Mouse (Mus musculus): ENCODE measurements around the gene Rps25. TPM values are rescaled to one million over a fixed set of nuclear protein-coding genes. Genes with fewer than 3 reads are reported as not detected.
"Not testable (repeated sequence)": the region's sequence is repeated elsewhere in the genome, so short reads cannot be mapped to it uniquely, and the experiment has no call there.

Gene Rps25
- polyA plus RNA-seq, 1 experiment from 2014 or later: 2,419 TPM

- H3K4me1 ChIP-seq: peaks cover 21% of the 10 kb centered on the region
- H3K27me3 ChIP-seq (replicated peaks; ENCODE audit: low read depth, poor library complexity, severe bottlenecking): no peaks in the 10 kb centered on the region
- no peak overlapping the region for H3K27ac ChIP-seq (replicated peaks)
- WGBS: 93% methylated on average over 13 of the region's 13 CpGs
- H3K4me3 ChIP-seq: no peak overlapping the region
- peaks cover 93% of the 10 kb centered on the region for H3K36me3 ChIP-seq (replicated peaks)
- DNase-seq (ENCODE audit: low spot score): no peak
- H3K9me3 ChIP-seq: no peaks in the 10 kb centered on the region
Measured at GRCm38 (mm10) chr9:44384596-44384995, 22.3 kb upstream of the Rps25 start.

- no peak overlapping the region for H3K4me3 ChIP-seq
- no peak for DNase-seq (ENCODE audit: low spot score)
- 86% methylated on average over 3 of the region's 3 CpGs for WGBS
- H3K4me1 ChIP-seq: no peaks in the 10 kb centered on the region
- peaks cover 100% of the 10 kb centered on the region for H3K36me3 ChIP-seq (replicated peaks)
- H3K27ac ChIP-seq (replicated peaks): no peak overlapping the region
- no peaks in the 10 kb centered on the region for H3K9me3 ChIP-seq
- H3K27me3 ChIP-seq (replicated peaks; ENCODE audit: low read depth, poor library complexity, severe bottlenecking): no peaks in the 10 kb centered on the region
Measured at GRCm38 (mm10) chr9:44387221-44387620, 19.7 kb upstream of the Rps25 start.

DNA sequence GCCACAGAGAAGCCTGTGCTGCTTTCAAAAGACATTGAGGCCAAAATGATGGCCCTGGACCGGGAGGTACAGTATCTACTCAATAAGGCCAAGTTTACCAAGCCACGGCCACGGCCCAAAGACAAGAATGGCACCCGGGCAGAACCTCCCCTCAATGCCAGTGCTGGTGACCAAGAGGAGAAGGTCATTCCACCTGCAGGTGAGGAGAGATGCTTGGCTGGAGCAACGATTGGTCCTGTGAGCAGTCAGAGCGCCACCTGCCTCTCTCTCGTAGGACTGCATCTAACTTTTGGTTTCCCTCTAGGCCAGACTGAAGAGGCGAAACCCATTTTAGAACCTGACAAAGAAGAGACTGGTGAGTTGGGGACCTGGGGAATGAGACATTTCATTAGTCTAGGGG, 17.7 kb upstream of the Rps25 start:
- Histone ChIP-seq H3K9me3 (no peaks in the 10 kb centered on the region), H3K36me3 (replicated peaks) (peaks cover 89% of the 10 kb centered on the region)
- WGBS: 67% methylated on average over 8 of the region's 8 CpGs

DNA sequence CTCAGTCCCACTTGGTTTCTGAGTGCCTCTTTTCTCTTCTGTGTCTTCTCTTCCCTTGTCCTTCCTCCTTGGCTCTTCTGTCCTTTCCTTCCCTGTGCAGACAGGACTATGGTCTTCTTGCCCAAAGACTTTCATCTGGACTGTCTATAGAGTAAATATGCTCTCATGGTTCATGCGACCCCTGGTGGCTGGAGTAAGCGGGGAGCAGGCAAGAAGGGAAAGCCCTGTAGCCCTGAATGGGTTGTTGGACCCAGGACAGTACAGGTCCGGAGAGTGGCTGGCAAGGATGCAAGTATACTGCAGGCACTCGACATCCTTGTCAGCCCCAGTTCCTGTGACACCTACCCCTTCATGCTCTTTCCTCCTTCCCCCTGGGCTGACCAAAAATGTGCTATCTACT, 15.5 kb upstream of the Rps25 start:
- H3K4me1 ChIP-seq: peaks cover 3% of the 10 kb centered on the region; the same call in 1 of the 2 replicates
- no peak overlapping the region for H3K4me3 ChIP-seq
- H3K27me3 ChIP-seq (replicated peaks; ENCODE audit: low read depth, poor library complexity, severe bottlenecking): no peaks in the 10 kb centered on the region
- H3K27ac ChIP-seq (replicated peaks): no peak overlapping the region
- no peaks in the 10 kb centered on the region for H3K9me3 ChIP-seq
- WGBS: 47% methylated on average over 4 of the region's 4 CpGs
- H3K36me3 ChIP-seq (replicated peaks): peaks cover 67% of the 10 kb centered on the region
- peak; percentile 72 for DNase-seq (ENCODE audit: low spot score)

More for the DNA sequence above, 17.7 kb upstream of the Rps25 start:
- no peak overlapping the region for H3K27ac ChIP-seq (replicated peaks)
- H3K27me3 ChIP-seq (replicated peaks; ENCODE audit: low read depth, poor library complexity, severe bottlenecking): no peaks in the 10 kb centered on the region
- no peaks in the 10 kb centered on the region for H3K4me1 ChIP-seq
- H3K4me3 ChIP-seq: no peak overlapping the region
- peak; percentile 42 for DNase-seq (ENCODE audit: low spot score)

GRCm38 (mm10) chr9:44396684-44397411, 10.1 kb upstream of the Rps25 start, which contains the start of gene Slc37a4:
TSS of gene Slc37a4 (plus strand) at chr9:44396852.
- Histone ChIP-seq H3K4me3 (peak within 1 kb of the TSS; percentile 79), H3K27ac (replicated peaks) (peak within 1 kb of the TSS; percentile 86), H3K9me3 (no peaks in the 10 kb centered on the region), H3K36me3 (replicated peaks) (peaks cover 43% of the 10 kb centered on the region), H3K4me1 (peaks cover 26% of the 10 kb centered on the region), H3K27me3 (replicated peaks; ENCODE audit: low read depth, poor library complexity, severe bottlenecking) (no peaks in the 10 kb centered on the region)
- peak; percentile 93 for DNase-seq (ENCODE audit: low spot score)
- WGBS: under 1% methylated on average over 43 of the region's 43 CpGs

DNA sequence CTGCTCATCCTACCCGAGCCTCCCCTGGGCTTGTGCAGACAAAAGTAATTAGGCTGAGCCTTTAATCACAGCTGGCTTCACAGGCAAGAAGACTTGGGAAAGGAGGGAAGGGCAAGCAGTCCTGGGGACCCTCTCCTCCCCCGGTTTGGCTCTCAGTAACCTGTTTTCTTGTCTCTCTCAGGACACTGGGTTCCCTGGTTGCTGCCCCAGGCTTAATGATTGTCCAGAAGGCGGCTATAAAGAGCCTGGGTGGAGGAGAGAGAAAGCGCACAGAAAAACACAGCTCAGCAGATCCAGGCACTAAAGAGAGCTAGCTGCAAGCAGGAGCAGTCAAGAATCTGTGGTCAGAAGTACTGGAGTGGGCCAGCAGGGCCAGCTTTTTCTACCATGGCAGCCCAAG, 8.9 kb upstream of the Rps25 start:
- peak overlapping the region; percentile 79 for H3K4me3 ChIP-seq
- WGBS: 13% methylated on average over 4 of the region's 4 CpGs
- H3K36me3 ChIP-seq (replicated peaks): peaks cover 43% of the 10 kb centered on the region
- DNase-seq (ENCODE audit: low spot score): peak; percentile 27
- no peaks in the 10 kb centered on the region for H3K27me3 ChIP-seq (replicated peaks; ENCODE audit: low read depth, poor library complexity, severe bottlenecking)
- H3K27ac ChIP-seq (replicated peaks): peak overlapping the region; percentile 44; the same call in 1 of the 2 replicates
- H3K9me3 ChIP-seq: no peaks in the 10 kb centered on the region
- H3K4me1 ChIP-seq: peaks cover 26% of the 10 kb centered on the region

DNA sequence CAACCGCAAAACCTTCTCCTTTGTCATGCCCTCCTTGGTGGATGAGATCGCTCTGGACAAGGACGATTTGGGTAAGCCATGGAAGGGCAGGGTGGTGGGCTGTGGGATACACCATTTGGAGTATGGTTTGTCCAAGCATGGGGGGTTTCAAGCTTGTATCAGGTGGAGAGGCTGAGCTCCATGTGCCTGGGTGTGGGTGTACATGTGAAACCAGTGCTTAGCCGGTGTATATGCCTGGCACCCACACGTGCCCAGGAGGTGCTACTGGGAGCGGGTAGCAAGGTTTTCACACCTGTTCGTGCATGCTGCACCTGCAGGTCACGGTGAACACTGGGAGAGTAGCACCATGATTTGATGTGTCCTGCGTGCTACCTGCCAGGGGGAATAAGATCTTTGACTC, 8.4 kb upstream of the Rps25 start:
- no peak for DNase-seq (ENCODE audit: low spot score)
- H3K9me3 ChIP-seq: no peaks in the 10 kb centered on the region
- 85% methylated on average over 9 of the region's 9 CpGs for WGBS
- H3K27ac ChIP-seq (replicated peaks): 0 out of 2 replicates have a peak overlapping the region, but pooled peaks have one; percentile 44
- no peaks in the 10 kb centered on the region for H3K27me3 ChIP-seq (replicated peaks; ENCODE audit: low read depth, poor library complexity, severe bottlenecking)
- H3K4me1 ChIP-seq: peaks cover 26% of the 10 kb centered on the region
- peak overlapping the region; percentile 79 for H3K4me3 ChIP-seq
- peaks cover 46% of the 10 kb centered on the region for H3K36me3 ChIP-seq (replicated peaks)

DNA sequence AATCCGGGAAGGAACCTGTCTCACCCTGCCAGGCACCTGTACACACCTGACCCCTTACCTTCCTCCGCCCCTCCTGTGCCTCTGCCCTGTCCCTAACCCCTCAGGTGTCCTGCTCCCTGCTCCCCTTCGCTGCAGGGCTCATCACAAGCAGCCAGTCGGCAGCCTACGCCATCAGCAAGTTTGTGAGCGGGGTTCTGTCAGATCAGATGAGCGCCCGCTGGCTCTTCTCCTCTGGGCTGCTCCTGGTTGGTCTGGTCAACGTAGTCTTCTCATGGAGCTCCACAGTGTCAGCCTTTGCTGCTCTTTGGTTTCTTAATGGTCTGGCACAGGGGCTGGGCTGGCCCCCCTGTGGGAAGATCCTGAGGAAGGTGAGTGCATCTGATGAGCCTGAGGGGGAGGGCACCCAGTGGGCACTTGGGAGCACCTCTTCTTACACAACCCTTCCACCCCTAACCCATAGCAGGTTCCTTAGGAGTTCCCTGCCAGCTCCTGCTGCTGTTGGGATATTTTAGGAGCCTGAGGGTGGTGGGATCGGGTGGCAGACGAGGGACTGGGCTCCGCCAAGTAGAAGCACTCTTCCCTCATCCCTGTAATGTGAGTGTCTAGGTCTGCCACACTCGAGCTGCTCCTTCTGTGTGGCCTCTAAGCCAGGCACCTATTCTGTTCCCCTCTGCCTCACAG, 7.7 kb upstream of the Rps25 start:
- no peaks in the 10 kb centered on the region for H3K27me3 ChIP-seq (replicated peaks; ENCODE audit: low read depth, poor library complexity, severe bottlenecking)
- H3K4me3 ChIP-seq: no peak overlapping the region
- WGBS: 85% methylated on average over 13 of the region's 13 CpGs
- DNase-seq (ENCODE audit: low spot score): no peak
- no peak overlapping the region for H3K27ac ChIP-seq (replicated peaks)
- no peaks in the 10 kb centered on the region for H3K9me3 ChIP-seq
- peaks cover 26% of the 10 kb centered on the region for H3K4me1 ChIP-seq
- H3K36me3 ChIP-seq (replicated peaks): peaks cover 53% of the 10 kb centered on the region

DNA sequence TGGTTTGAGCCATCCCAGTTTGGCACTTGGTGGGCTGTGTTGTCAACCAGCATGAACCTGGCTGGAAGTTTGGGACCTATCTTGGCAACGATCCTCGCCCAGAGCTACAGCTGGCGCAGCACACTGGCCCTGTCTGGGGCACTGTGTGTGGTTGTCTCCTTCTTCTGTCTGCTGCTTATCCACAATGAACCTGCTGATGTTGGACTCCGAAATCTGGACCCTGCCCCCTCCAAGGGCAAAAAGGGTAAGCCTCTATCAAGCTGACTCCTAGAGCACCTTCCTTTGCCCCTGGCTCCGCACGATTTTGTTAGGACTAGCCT, 7.2 kb upstream of the Rps25 start:
- Histone ChIP-seq H3K27me3 (replicated peaks; ENCODE audit: low read depth, poor library complexity, severe bottlenecking) (no peaks in the 10 kb centered on the region), H3K36me3 (replicated peaks) (peaks cover 58% of the 10 kb centered on the region), H3K27ac (replicated peaks) (no peak overlapping the region), H3K4me1 (peaks cover 26% of the 10 kb centered on the region), H3K4me3 (0 out of 2 replicates have a peak overlapping the region, but pooled peaks have one; percentile 16), H3K9me3 (no peaks in the 10 kb centered on the region)
- no peak for DNase-seq (ENCODE audit: low spot score)
- 93% methylated on average over 6 of the region's 6 CpGs for WGBS

DNA sequence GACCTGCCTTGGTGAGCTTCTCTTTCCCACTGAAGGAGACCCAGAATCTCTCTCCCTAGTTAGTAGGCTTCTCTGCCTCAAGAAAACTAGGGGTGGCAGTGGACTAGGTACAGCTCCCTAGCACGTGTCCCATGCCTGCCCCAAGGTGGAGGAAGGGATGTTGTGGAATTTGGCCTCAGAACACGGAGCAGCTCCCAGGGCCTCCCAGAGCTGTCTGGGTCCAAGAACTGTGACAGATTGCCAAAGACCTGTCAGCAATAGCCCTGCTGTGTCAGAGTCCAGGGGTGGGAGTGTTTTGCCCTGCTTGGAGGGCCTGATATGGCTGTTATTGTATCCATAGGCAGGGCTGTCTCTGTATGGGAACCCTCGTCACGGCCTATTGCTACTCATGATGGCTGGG, 5.9 kb upstream of the Rps25 start:
- H3K27me3 ChIP-seq (replicated peaks; ENCODE audit: low read depth, poor library complexity, severe bottlenecking): no peaks in the 10 kb centered on the region
- 85% methylated on average over 4 of the region's 4 CpGs for WGBS
- no peak overlapping the region for H3K4me3 ChIP-seq
- H3K36me3 ChIP-seq (replicated peaks): peaks cover 72% of the 10 kb centered on the region
- H3K9me3 ChIP-seq: no peaks in the 10 kb centered on the region
- H3K27ac ChIP-seq (replicated peaks): no peak overlapping the region
- peaks cover 34% of the 10 kb centered on the region for H3K4me1 ChIP-seq
- no peak for DNase-seq (ENCODE audit: low spot score)

- no peak for DNase-seq (ENCODE audit: low spot score)
- no peak overlapping the region for H3K27ac ChIP-seq (replicated peaks)
- no peaks in the 10 kb centered on the region for H3K9me3 ChIP-seq
- peaks cover 17% of the 10 kb centered on the region for H3K4me1 ChIP-seq
- H3K36me3 ChIP-seq (replicated peaks): peaks cover 78% of the 10 kb centered on the region
- H3K27me3 ChIP-seq (replicated peaks; ENCODE audit: low read depth, poor library complexity, severe bottlenecking): no peaks in the 10 kb centered on the region
- WGBS: 73% methylated on average over 3 of the region's 3 CpGs
- H3K4me3 ChIP-seq: no peak overlapping the region
Measured at GRCm38 (mm10) chr9:44405011-44405410, 1.9 kb upstream of the Rps25 start.

DNA sequence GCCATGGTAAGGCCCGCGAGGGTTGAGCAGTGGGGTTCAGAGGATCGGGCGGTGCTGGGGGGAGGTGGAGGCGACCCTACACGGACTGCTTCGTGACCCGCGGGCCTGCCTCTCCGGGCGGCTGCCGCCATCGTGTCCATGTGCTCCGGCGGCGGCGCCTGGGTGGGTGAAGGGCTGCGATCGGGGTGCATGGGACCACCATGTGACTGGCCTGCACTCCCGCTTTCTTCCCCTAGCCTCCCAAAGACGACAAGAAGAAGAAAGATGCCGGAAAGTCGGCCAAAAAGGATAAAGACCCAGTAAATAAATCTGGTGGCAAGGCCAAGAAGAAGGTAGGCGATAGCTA, 786 bp downstream of the Rps25 start:
- DNase-seq (ENCODE audit: low spot score): no peak
- Histone ChIP-seq H3K27ac (replicated peaks) (peak overlapping the region; percentile 93), H3K27me3 (replicated peaks; ENCODE audit: low read depth, poor library complexity, severe bottlenecking) (no peaks in the 10 kb centered on the region), H3K4me3 (peak overlapping the region; percentile 81), H3K36me3 (replicated peaks) (peaks cover 78% of the 10 kb centered on the region), H3K4me1 (peaks cover 17% of the 10 kb centered on the region), H3K9me3 (no peaks in the 10 kb centered on the region)
- WGBS: under 1% methylated on average over 24 of the region's 24 CpGs

DNA sequence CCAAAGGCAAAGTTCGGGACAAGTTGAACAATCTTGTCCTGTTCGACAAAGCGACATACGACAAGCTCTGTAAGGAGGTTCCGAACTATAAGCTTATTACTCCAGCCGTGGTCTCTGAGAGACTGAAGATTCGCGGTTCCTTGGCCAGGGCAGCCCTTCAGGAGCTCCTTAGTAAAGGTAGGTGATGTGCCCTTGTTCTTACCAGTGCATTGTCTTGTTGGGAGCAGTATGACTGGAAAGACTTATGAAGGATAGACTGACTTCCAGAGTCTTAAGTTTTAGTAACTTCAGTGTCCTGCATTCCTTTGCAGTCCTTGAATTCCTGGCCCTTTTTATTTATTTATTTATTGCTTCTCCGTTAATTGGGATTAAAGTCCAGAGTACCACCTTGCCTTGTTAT, 1.8 kb downstream of the Rps25 start:
- H3K9me3 ChIP-seq; H3K27me3 ChIP-seq (replicated peaks; ENCODE audit: low read depth, poor library complexity, severe bottlenecking); H3K27ac ChIP-seq (replicated peaks); DNase-seq (ENCODE audit: low spot score): not testable (repeated sequence)
- peak overlapping the region; percentile 81 for H3K4me3 ChIP-seq
- H3K36me3 ChIP-seq (replicated peaks): peaks cover 78% of the 10 kb centered on the region
- peaks cover 17% of the 10 kb centered on the region for H3K4me1 ChIP-seq
- WGBS: 85% methylated on average over 9 of the region's 9 CpGs
